ENCODE assay signal across 8 mouse cellular contexts in genomic region chr19:7494187-7495015, GRCm38 (mm10). TPM values are rescaled to one million over a fixed set of nuclear protein-coding genes. Genes with fewer than 3 reads are reported as not detected.
DNase-seq lines count a peak whose midpoint lies in the region; ATAC-seq and TF ChIP-seq lines count a peak whose summit lies in the region.

No protein-coding gene starts in this region.

- H3K4me2 ChIP-seq in embryonic facial prominence, embryonic 13.5 days = peak overlapping the region; percentile 65
- H3K4me2 ChIP-seq in limb, embryonic 14.5 days (replicated peaks; ENCODE audit: low read depth, low read length, severe bottlenecking) = peak overlapping the region; percentile 65
- H3K4me2 ChIP-seq in midbrain, postnatal 0 days (ENCODE audit: low read depth, low read length, poor library complexity, severe bottlenecking) = peak overlapping the region; percentile 61

- under 1% methylated on average over 84 of the region's 84 CpGs for WGBS in embryonic facial prominence, embryonic 13.5 days
- under 1% methylated on average over 80 of the region's 84 CpGs for WGBS in limb, embryonic 14.5 days
- under 1% methylated on average over 84 of the region's 84 CpGs for WGBS in midbrain, postnatal 0 days

- peak; percentile 97 for ATAC-seq in embryonic facial prominence, embryonic 13.5 days (ENCODE audit: insufficient number of reproducible peaks, insufficient read depth, low FRiP score, low TSS enrichment, low read depth)
- peak; percentile 94 for ATAC-seq in limb, embryonic 14.5 days (ENCODE audit: low FRiP score, low read depth)
- ATAC-seq in midbrain, postnatal 0 days (ENCODE audit: low FRiP score) = peak; percentile 97

- peak overlapping the region; percentile 99 for H3K27ac ChIP-seq in embryonic facial prominence, embryonic 13.5 days
- H3K27ac ChIP-seq in limb, embryonic 14.5 days (replicated peaks; ENCODE audit: low read depth, low read length) = peak overlapping the region; percentile 95
- peak overlapping the region; percentile 95 for H3K27ac ChIP-seq in midbrain, postnatal 0 days (ENCODE audit: low read depth, low read length)

- peak; percentile 33 for TF ChIP-seq CTCF in midbrain, postnatal 0 days (IDR thresholded peaks at IDR 0.05)

- H3K4me1 ChIP-seq in embryonic facial prominence, embryonic 13.5 days = peaks cover 5% of the 10 kb centered on the region; the same call in 1 of the 2 replicates
- no peaks in the 10 kb centered on the region for H3K4me1 ChIP-seq in limb, embryonic 14.5 days (ENCODE audit: control insufficient read depth, insufficient read depth, low read length)
- H3K4me1 ChIP-seq in midbrain, postnatal 0 days (ENCODE audit: insufficient read depth, low read length) = no peaks in the 10 kb centered on the region

- H3K9me3 ChIP-seq in embryonic facial prominence, embryonic 13.5 days = no peaks in the 10 kb centered on the region
- H3K9me3 ChIP-seq in limb, embryonic 14.5 days (ENCODE audit: control insufficient read depth, low read length) = no peaks in the 10 kb centered on the region
- no peaks in the 10 kb centered on the region for H3K9me3 ChIP-seq in midbrain, postnatal 0 days (ENCODE audit: low read length)

- H3K9ac ChIP-seq in embryonic facial prominence, embryonic 13.5 days = peak overlapping the region; percentile 93
- H3K9ac ChIP-seq in limb, embryonic 14.5 days (ENCODE audit: low read depth, low read length, severe bottlenecking) = peak overlapping the region; percentile 84
- peak overlapping the region; percentile 54 for H3K9ac ChIP-seq in midbrain, postnatal 0 days (replicated peaks; ENCODE audit: low read length, poor library complexity, severe bottlenecking)

- H3K4me3 ChIP-seq in embryonic facial prominence, embryonic 13.5 days = peak overlapping the region; percentile 76
- peak overlapping the region; percentile 67 for H3K4me3 ChIP-seq in limb, embryonic 14.5 days (replicated peaks; ENCODE audit: low read length)
- peak overlapping the region; percentile 47 for H3K4me3 ChIP-seq in midbrain, postnatal 0 days (ENCODE audit: low read depth, low read length)

- no peaks in the 10 kb centered on the region for H3K36me3 ChIP-seq in embryonic facial prominence, embryonic 13.5 days
- no peaks in the 10 kb centered on the region for H3K36me3 ChIP-seq in limb, embryonic 14.5 days (ENCODE audit: control insufficient read depth, insufficient read depth, low read length)
- no peaks in the 10 kb centered on the region for H3K36me3 ChIP-seq in midbrain, postnatal 0 days (ENCODE audit: insufficient read depth, low read length)

- peak; percentile 65; the same call in 1 of the 2 replicates for TF ChIP-seq POLR2A in limb, embryonic 14.5 days (IDR thresholded peaks at IDR 0.05; ENCODE audit: borderline replicate concordance, extremely low read depth, insufficient read depth, insufficient read length)

- H3K27me3 ChIP-seq in embryonic facial prominence, embryonic 13.5 days = no peaks in the 10 kb centered on the region
- no peaks in the 10 kb centered on the region for H3K27me3 ChIP-seq in limb, embryonic 14.5 days (ENCODE audit: control insufficient read depth, insufficient read depth, low read length)
- no peaks in the 10 kb centered on the region for H3K27me3 ChIP-seq in midbrain, postnatal 0 days (ENCODE audit: insufficient read depth, low read length)

- DNase-seq in 3134 (ENCODE audit: extremely low read depth, insufficient read length, low spot score) = peak; percentile 98
- peak; percentile 96 for DNase-seq in adrenal gland, postnatal 36 days
- peak; percentile 96 for DNase-seq in heart, adult 8-10 months (ENCODE audit: low spot score)
- peak; percentile 98 for DNase-seq in kidney, adult 9 months
- DNase-seq in limb, embryonic 14.5 days (ENCODE audit: low spot score) = peak; percentile 97
- peak; percentile 98 for DNase-seq in midbrain, postnatal 0 days (ENCODE audit: low spot score)
- DNase-seq in spleen, postnatal 14 days (ENCODE audit: low spot score in 2 of 2) = peak; percentile 65 to 75

RNA-seq across cellular contexts. Expression of gene Atl3, which starts 0.6 kb away (rescaled TPM):
- 100 to 1,000 TPM in 1 of 2 experiments, 10 to 100 TPM in 1; 98.3 to 159 TPM for total RNA-seq in adrenal gland, postnatal 36 days (2021)
- polyA plus RNA-seq in embryonic facial prominence, embryonic 13.5 days (2015; fragmentation: Nextera tagmentation; extraction: Ambion mirVana) = 13.5 and 17.5 TPM in 2 replicates
- total RNA-seq in heart, adult 8-10 months (2022) = 10 to 100 TPM; 10.2 to 13.2 (median 12.8) TPM
- 31.6 and 32.9 TPM in 2 replicates for polyA plus RNA-seq in limb, embryonic 14.5 days (2012; rRNA removed)
- 19.0 and 20.4 TPM in 2 replicates for polyA plus RNA-seq in limb, embryonic 14.5 days (2014; fragmentation: Nextera tagmentation; extraction: Ambion mirVana)
- 10.2 and 18.5 TPM in 2 replicates for total RNA-seq in midbrain, postnatal 0 days (2014; rRNA removed)
- polyA plus RNA-seq in midbrain, postnatal 0 days (2015; fragmentation: Nextera tagmentation; extraction: Ambion mirVana) = 5.3 and 5.5 TPM in 2 replicates

RNA-seq across cellular contexts. Expression of gene Rtn3, which starts 11.3 kb away (rescaled TPM):
- total RNA-seq in adrenal gland, postnatal 36 days (2021) = 100 to 1,000 TPM; 138 to 141 TPM
- polyA plus RNA-seq in embryonic facial prominence, embryonic 13.5 days (2015; fragmentation: Nextera tagmentation; extraction: Ambion mirVana) = 104 and 112 TPM in 2 replicates
- total RNA-seq in heart, adult 8-10 months (2022) = 10 to 100 TPM; 68.0 to 76.0 (median 73.0) TPM
- 112 and 118 TPM in 2 replicates for polyA plus RNA-seq in limb, embryonic 14.5 days (2012; rRNA removed)
- 102 and 107 TPM in 2 replicates for polyA plus RNA-seq in limb, embryonic 14.5 days (2014; fragmentation: Nextera tagmentation; extraction: Ambion mirVana)
- 420 and 473 TPM in 2 replicates for total RNA-seq in midbrain, postnatal 0 days (2014; rRNA removed)
- 741 and 750 TPM in 2 replicates for polyA plus RNA-seq in midbrain, postnatal 0 days (2015; fragmentation: Nextera tagmentation; extraction: Ambion mirVana)

Comparison
In these comparisons a context has a peak if more than half of its experiments do, and no peak if none do; other contexts are left out.
1. Peak in every context shown above with its lines: DNase-seq, ATAC-seq, H3K4me3 ChIP-seq and H3K27ac ChIP-seq.